Mouse (Mus musculus) lung, embryonic 16.5 days (tissue): ENCODE measurements around the gene Agbl5. TPM values are rescaled to one million over a fixed set of nuclear protein-coding genes. Genes with fewer than 3 reads are reported as not detected.
A peak's percentile ranks its signal among the peaks of the same experiment; 100 is the strongest.

Experiments
- ATAC-seq: fragments of 200-750 bp; cut with Nextera tagmentation; 2 replicates; pipeline ENCODE4 v1.8.0; 2017; ENCODE audit warnings: low read depth, mild to moderate bottlenecking, moderate library complexity
- H3K27ac ChIP-seq: fragments of 300-500 bp; sonication (generic); 2 replicates; pipeline ENCODE4 v1.5.1; 2014; ENCODE audit warnings: mild to moderate bottlenecking, control low read depth, low read length
- H3K27me3 ChIP-seq: fragments of 300-500 bp; sonication (generic); 2 replicates; pipeline ENCODE4 v1.6.1; 2014; ENCODE audit warnings: low read depth, low read length, mixed read lengths; ENCODE audit not compliant: control insufficient read depth, insufficient read depth
- H3K36me3 ChIP-seq: fragments of 300-500 bp; sonication (generic); 2 replicates; pipeline ENCODE4 v1.6.1; 2014; ENCODE audit warnings: low read length; ENCODE audit not compliant: control insufficient read depth, insufficient read depth
- H3K4me1 ChIP-seq: fragments of 300-500 bp; sonication (generic); replicated peaks from 2 replicates; pipeline ENCODE4 v1.6.1; 2014; ENCODE audit warnings: low read length, mixed read lengths; ENCODE audit not compliant: control insufficient read depth, insufficient read depth
- H3K4me2 ChIP-seq: fragments of 300-500 bp; sonication (generic); 2 replicates; pipeline ENCODE4 v1.6.1; 2014; ENCODE audit warnings: low read depth, low read length, control low read depth
- H3K4me3 ChIP-seq: fragments of 300-500 bp; sonication (generic); 2 replicates; pipeline ENCODE4 v1.5.1; 2014; ENCODE audit warnings: mild to moderate bottlenecking, low read length, control low read depth
- H3K9ac ChIP-seq: fragments of 300-500 bp; sonication (generic); 2 replicates; pipeline ENCODE4 v1.6.1; 2014; ENCODE audit warnings: low read length, control low read depth
- H3K9me3 ChIP-seq: fragments of 300-500 bp; sonication (generic); 2 replicates; pipeline ENCODE4 v1.6.1; 2016; ENCODE audit warnings: low read length; ENCODE audit not compliant: control insufficient read depth
- WGBS: fragments of 180-500 bp; shearing (Covaris S2); extraction: QIAGEN DNeasy Blood & Tissue Kit; methylation state at CpG from one replicate; pipeline ENCODE4 v1.1.7; 2014; 5-methylcytosine and 5-hydroxymethylcytosine counted together
- polyA plus RNA-seq: library from polyadenylated mRNA; unstranded; fragments of >200 nt; fragmentation: Nextera tagmentation; extraction: Ambion mirVana; gene quantifications from 2 replicates; pipeline ENCODE4 v1.2.1, GENCODE M21; 2015

The Agbl5 gene
- polyA plus RNA-seq, 1 experiment from 2014 or later, result 21.2 TPM

- no peak overlapping the region for H3K9ac ChIP-seq
- H3K27me3 ChIP-seq, result no peaks in the 10 kb centered on the region
- H3K9me3 ChIP-seq, result no peaks in the 10 kb centered on the region
- ATAC-seq, result peak; percentile 32
- H3K4me3 ChIP-seq, result no peak overlapping the region
- H3K4me2 ChIP-seq, result no peak overlapping the region
- 33% methylated on average over 15 of the region's 15 CpGs for WGBS
- no peaks in the 10 kb centered on the region for H3K36me3 ChIP-seq
- H3K4me1 ChIP-seq, result 0 out of 2 replicates have a peak, but pooled peaks cover 4% of the 10 kb centered on the region
- no peak overlapping the region for H3K27ac ChIP-seq
Measured at GRCm38 (mm10) chr5:30864322-30864721, 24.2 kb upstream of the Agbl5 start.

GRCm38 (mm10) chr5:30866871-30867270, 21.6 kb upstream of the Agbl5 start:
- Histone ChIP-seq H3K4me3 (no peak overlapping the region), H3K9me3 (no peaks in the 10 kb centered on the region), H3K4me1 (peaks cover 11% of the 10 kb centered on the region), H3K27ac (no peak overlapping the region), H3K9ac (no peak overlapping the region), H3K4me2 (no peak overlapping the region), H3K27me3 (no peaks in the 10 kb centered on the region), H3K36me3 (peaks cover 6% of the 10 kb centered on the region)
- no peak for ATAC-seq
- WGBS, result 82% methylated on average over 3 of the region's 3 CpGs

- Histone ChIP-seq H3K4me1 (peaks cover 11% of the 10 kb centered on the region), H3K9me3 (no peaks in the 10 kb centered on the region), H3K27me3 (no peaks in the 10 kb centered on the region), H3K4me2 (peak within 1 kb of the TSS; percentile 85), H3K27ac (no peak within 1 kb of the TSS), H3K9ac (no peak within 1 kb of the TSS), H3K4me3 (no peak within 1 kb of the TSS), H3K36me3 (peaks cover 13% of the 10 kb centered on the region)
- WGBS, result 89% methylated on average over 3 of the region's 3 CpGs
- no peak for ATAC-seq
Measured at GRCm38 (mm10) chr5:30867712-30868111, 20.8 kb upstream of the Agbl5 start, which contains the start of gene Tmem214. Gene Tmem214 (plus strand): TSS chr5:30868012.

GRCm38 (mm10) chr5:30868981-30869380, 19.5 kb upstream of the Agbl5 start:
- peaks cover 11% of the 10 kb centered on the region for H3K4me1 ChIP-seq
- H3K4me2 ChIP-seq, result peak overlapping the region; percentile 85
- H3K27ac ChIP-seq, result peak overlapping the region; percentile 38; the same call in 1 of the 2 replicates
- peaks cover 21% of the 10 kb centered on the region for H3K36me3 ChIP-seq
- no peaks in the 10 kb centered on the region for H3K27me3 ChIP-seq
- H3K9ac ChIP-seq, result peak overlapping the region; percentile 91
- 15% methylated on average over 9 of the region's 9 CpGs for WGBS
- peak; percentile 32; the same call in 1 of the 2 replicates for ATAC-seq
- peak overlapping the region; percentile 87 for H3K4me3 ChIP-seq
- no peaks in the 10 kb centered on the region for H3K9me3 ChIP-seq

- no peaks in the 10 kb centered on the region for H3K27me3 ChIP-seq
- peak overlapping the region; percentile 85 for H3K4me2 ChIP-seq
- peak; percentile 95 for ATAC-seq
- H3K4me1 ChIP-seq, result peaks cover 11% of the 10 kb centered on the region
- peak overlapping the region; percentile 91 for H3K9ac ChIP-seq
- peak overlapping the region; percentile 45 for H3K27ac ChIP-seq
- WGBS, result under 1% methylated on average over 63 of the region's 63 CpGs
- H3K4me3 ChIP-seq, result peak overlapping the region; percentile 87
- H3K36me3 ChIP-seq, result peaks cover 27% of the 10 kb centered on the region
- no peaks in the 10 kb centered on the region for H3K9me3 ChIP-seq
Measured at GRCm38 (mm10) chr5:30869405-30870130, 18.9 kb upstream of the Agbl5 start.

- ATAC-seq, result no peak
- H3K4me2 ChIP-seq, result peak overlapping the region; percentile 85
- no peaks in the 10 kb centered on the region for H3K9me3 ChIP-seq
- H3K36me3 ChIP-seq, result peaks cover 32% of the 10 kb centered on the region
- peak overlapping the region; percentile 91 for H3K9ac ChIP-seq
- H3K4me3 ChIP-seq, result peak overlapping the region; percentile 87
- WGBS, result 13% methylated on average over 2 of the region's 2 CpGs
- peak overlapping the region; percentile 45 for H3K27ac ChIP-seq
- H3K4me1 ChIP-seq, result peaks cover 11% of the 10 kb centered on the region
- H3K27me3 ChIP-seq, result no peaks in the 10 kb centered on the region
Measured at GRCm38 (mm10) chr5:30870131-30870406, 18.4 kb upstream of the Agbl5 start.

GRCm38 (mm10) chr5:30872574-30872973, 15.9 kb upstream of the Agbl5 start:
- H3K36me3 ChIP-seq, result peaks cover 54% of the 10 kb centered on the region
- H3K4me3 ChIP-seq, result no peak overlapping the region
- WGBS, result 88% methylated on average over 9 of the region's 9 CpGs
- H3K9ac ChIP-seq, result no peak overlapping the region
- H3K9me3 ChIP-seq, result no peaks in the 10 kb centered on the region
- peaks cover 11% of the 10 kb centered on the region for H3K4me1 ChIP-seq
- no peak overlapping the region for H3K4me2 ChIP-seq
- ATAC-seq, result no peak
- no peak overlapping the region for H3K27ac ChIP-seq
- no peaks in the 10 kb centered on the region for H3K27me3 ChIP-seq

- no peak for ATAC-seq
- H3K27ac ChIP-seq, result no peak overlapping the region
- WGBS, result 79% methylated on average over 7 of the region's 7 CpGs
Measured at GRCm38 (mm10) chr5:30874365-30874764, 14.1 kb upstream of the Agbl5 start.

GRCm38 (mm10) chr5:30878616-30879015, 9.9 kb upstream of the Agbl5 start:
- Histone ChIP-seq H3K36me3 (peaks cover 39% of the 10 kb centered on the region), H3K27me3 (no peaks in the 10 kb centered on the region), H3K4me3 (no peak overlapping the region), H3K9me3 (no peaks in the 10 kb centered on the region), H3K4me2 (no peak overlapping the region), H3K9ac (no peak overlapping the region), H3K4me1 (no peaks in the 10 kb centered on the region), H3K27ac (no peak overlapping the region)
- 0 out of 2 replicates have a peak, but pooled peaks have one; percentile 8 for ATAC-seq
- WGBS, result 28% methylated on average over 6 of the region's 6 CpGs

More at GRCm38 (mm10) chr5:30874365-30874764, 14.1 kb upstream of the Agbl5 start:
- Histone ChIP-seq H3K36me3 (peaks cover 56% of the 10 kb centered on the region), H3K27me3 (no peaks in the 10 kb centered on the region), H3K4me2 (no peak overlapping the region), H3K9ac (no peak overlapping the region), H3K9me3 (no peaks in the 10 kb centered on the region), H3K4me1 (peaks cover 7% of the 10 kb centered on the region), H3K4me3 (no peak overlapping the region)
